Mouse (Mus musculus) olfactory bulb, adult 2 months (tissue): ENCODE measurements around the gene Slamf9.

Source experiments
- CTCF ChIP-seq: fragments of 200-500 bp; IDR thresholded peaks from 2 replicates; pipeline ENCODE4 v1.5.1; 2012; ENCODE audit warnings: low read depth, mild to moderate bottlenecking, low read length, moderate library complexity; ENCODE audit not compliant: insufficient read depth
- POLR2A ChIP-seq: fragments of 200-500 bp; IDR thresholded peaks from 2 replicates; pipeline ENCODE4 v1.6.1; 2012; ENCODE audit warnings: mild to moderate bottlenecking, low read depth, low read length, moderate library complexity; ENCODE audit not compliant: insufficient read depth

DNA sequence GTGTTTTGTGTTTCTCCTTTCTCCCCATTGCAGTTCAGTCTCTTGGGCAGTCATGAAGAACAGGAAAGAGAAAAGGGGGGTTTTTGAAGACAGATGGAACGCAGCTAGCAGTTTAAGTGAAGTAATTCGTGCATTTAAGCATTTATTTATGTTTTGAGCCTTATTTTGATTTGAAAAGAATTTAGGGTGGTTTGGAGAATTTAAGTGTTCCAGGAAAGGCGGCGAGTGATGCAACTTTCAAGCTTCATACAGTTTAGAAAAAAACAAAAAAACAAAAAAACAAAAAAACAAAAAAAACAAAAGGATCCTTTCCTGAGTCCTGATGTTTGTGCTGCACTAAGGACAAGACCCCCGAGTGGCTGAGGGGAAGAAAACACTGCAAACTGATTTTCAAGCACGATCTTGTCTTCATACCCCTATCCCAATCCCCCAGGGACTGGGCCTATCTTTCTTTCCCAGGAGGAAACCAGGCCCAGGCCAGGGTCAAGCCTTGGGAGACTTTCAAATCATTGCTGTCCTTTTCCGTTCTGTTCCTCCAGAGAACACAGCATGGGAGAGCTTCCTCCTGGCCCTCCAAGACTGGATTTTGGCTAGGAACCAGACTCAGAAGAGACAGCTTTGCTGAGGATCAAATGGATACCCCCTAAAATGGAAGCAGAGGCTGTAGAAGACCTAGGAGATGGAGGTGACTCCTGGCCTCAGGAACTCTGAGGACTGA, 39.6 kb downstream of the Slamf9 start:
- no peak for TF ChIP-seq POLR2A
- no peak for TF ChIP-seq CTCF
